Mouse (Mus musculus) ES-Bruce4 (cell line): ENCODE measurements around the gene Cep170b.

ENCODE experiments used
- CTCF ChIP-seq: IDR thresholded peaks from one replicate; pipeline ENCODE4 v1.8.1; 2011; ENCODE audit warnings: low read depth, low read length
- POLR2A ChIP-seq: IDR thresholded peaks from one replicate; pipeline ENCODE4 v1.8.1; 2011; ENCODE audit warnings: low read length; ENCODE audit not compliant: insufficient read depth

- TF ChIP-seq POLR2A (no peak), CTCF (no peak)
Measured at GRCm38 (mm10) chr12:112794998-112795397, 74.7 kb downstream of the Cep170b start.
